Mouse (Mus musculus) heart, postnatal 14 days (tissue): ENCODE data around the gene Cacna1s. TPM values are rescaled to one million over a fixed set of nuclear protein-coding genes. Genes with fewer than 3 reads are reported as not detected.

Experiments used
- DNase-seq, 2 experiments: peaks; one replicate each; pipeline ENCODE4 v3.0.0; 2021 to 2022
- intact Hi-C: fragments of 180-260 bp; cut with DNase I; formaldehyde crosslinking; loops from one replicate; pipeline ENCODE4 v1.15.1; 2025
- total RNA-seq, 2 experiments: library from RNA; stranded (reverse); gene quantifications; 2 replicates each; pipeline ENCODE4 v1.2.3; 2021

Cacna1s gene
- total RNA-seq, 2 experiments from 2014 or later, result 1.6 to 1.7 TPM

GRCm38 (mm10) chr1:136134547-136134946, 82.0 kb downstream of the Cacna1s start:
- intact Hi-C loops, result no loop called here
- no peak for DNase-seq

DNA sequence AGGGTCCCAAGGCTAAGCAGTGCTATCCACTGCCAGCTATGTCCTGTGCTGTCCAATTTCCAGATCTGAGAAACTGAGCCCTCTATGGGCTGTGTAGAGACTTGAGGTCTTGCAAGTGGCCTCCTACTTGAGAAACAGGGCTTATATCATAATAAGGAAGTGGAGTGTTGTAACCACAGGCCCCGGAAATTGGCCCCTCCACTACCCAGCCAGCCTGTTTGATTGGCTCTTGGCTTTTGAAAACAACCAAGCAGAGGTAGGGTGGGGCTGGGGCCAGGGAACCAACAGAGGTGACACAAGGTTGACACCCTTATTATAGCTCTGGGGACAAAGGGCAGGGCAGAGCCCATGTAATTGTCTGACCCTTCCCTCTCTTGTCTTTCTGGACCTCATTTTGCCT, 82.5 kb downstream of the Cacna1s start:
- intact Hi-C loops, result no loop called here

GRCm38 (mm10) chr1:136135777-136136444, 83.4 kb downstream of the Cacna1s start:
- intact Hi-C loops, result no loop called here
- no peak for DNase-seq

More for the DNA sequence above, 82.5 kb downstream of the Cacna1s start:
- DNase-seq, result no peak

- peak in 1 of 2 experiments; percentile 41 for DNase-seq
- intact Hi-C loops, result no loop called here
Observed at GRCm38 (mm10) chr1:136136547-136136946, 84.0 kb downstream of the Cacna1s start.

DNA sequence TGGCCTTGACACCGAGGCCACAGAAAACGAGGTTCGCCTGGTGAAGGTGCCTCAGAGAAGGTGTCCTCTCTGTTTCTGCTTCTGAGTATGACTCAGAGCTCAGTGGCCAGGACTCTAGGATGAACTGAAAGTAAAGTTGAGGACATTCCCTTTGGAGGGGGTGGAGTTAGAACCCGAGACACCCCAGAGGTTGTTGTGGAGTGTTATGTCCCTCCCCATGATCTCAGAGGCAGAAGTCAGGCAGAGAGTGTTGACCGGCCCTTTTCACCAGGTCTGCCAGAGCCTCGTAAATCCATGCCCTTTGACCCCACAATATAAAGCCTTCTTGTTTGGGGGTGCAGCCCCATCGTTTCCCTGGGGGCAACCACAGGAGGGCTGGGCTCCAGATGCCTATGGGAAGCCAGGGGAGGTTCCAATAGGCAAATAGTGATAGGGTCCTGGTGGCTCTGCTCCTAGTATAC, 84.6 kb downstream of the Cacna1s start:
- intact Hi-C loops, result no loop called here
- DNase-seq, result no peak

- intact Hi-C loops, result no loop called here
- DNase-seq, result peak; percentile 47 to 70
Observed at GRCm38 (mm10) chr1:136137575-136137974, 85.0 kb downstream of the Cacna1s start.

- intact Hi-C loops, result no loop called here
- no peak for DNase-seq
Observed at GRCm38 (mm10) chr1:136138191-136138830, 85.8 kb downstream of the Cacna1s start.

DNA sequence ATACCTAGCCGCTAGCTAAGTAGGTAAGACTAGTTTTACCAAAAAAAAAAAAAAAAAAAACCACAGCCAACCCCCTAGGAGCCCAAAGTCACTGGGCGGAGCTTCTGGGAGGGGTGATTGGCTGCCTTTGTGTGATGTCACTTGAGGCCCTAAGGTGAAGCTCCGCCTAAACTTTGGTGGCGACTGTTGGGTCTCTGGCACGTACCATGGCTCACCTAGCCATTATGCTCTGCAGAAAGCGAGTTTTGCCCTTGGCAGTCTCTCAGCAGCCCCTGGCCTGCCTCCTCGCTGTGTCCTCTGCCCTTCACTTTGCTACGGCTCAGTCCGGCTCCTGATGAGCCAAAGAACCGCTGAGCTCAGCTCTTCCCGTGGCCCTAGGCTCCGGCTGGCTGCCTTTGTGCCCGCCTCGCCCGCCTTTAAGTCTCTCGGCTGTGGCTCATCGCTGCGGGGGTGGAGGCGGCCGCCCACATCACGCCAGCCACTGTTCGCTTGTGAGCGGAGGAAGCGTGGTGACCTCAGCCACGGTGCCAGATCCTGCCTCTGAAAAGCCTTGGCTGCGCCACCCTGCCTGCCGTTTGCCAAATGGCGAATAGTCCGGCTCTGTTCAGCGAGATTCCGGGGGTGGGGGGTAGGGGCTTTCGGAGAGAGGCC, 87.6 kb downstream of the Cacna1s start:
- peak; percentile 63 to 66 for DNase-seq
- intact Hi-C loops, result no loop called here

DNA sequence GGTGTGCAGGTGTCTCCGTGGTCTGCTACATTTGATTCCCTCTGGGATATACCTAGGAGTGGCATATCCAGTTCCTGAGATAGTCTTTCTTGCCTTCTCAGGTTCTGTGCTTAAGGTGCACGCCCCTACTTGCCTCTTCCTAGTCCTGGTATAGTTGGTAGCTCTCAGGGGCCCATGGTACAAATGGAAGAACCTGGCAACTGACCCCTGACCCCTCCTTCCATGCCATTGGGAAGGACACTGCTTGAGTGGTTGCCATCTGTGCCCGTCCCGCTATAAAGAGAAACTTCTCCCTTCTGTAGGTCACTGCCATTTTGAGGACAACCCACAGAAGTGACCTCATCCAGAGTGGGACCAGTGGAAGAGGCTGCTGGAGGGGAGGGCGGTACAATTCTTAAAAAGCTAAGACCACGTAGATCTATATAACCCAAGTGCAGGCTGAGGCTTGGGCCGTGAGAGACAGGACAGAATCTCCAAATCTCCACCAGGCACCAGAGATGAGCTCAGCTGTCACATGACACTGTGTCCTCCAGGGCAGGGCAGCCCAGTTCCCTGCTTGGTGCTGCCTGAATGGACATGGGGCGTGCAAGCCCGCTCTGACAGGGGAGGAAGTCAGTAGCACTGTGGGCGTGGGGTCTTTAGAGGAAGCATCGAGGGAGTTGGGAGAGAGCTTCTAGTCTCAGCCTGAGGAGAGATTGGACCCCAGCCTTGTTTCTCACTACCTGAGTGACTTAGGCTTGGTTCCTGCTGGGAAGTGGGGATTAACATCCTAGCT, 88.8 kb downstream of the Cacna1s start:
- intact Hi-C loops, result no loop called here
- no peak for DNase-seq

DNA sequence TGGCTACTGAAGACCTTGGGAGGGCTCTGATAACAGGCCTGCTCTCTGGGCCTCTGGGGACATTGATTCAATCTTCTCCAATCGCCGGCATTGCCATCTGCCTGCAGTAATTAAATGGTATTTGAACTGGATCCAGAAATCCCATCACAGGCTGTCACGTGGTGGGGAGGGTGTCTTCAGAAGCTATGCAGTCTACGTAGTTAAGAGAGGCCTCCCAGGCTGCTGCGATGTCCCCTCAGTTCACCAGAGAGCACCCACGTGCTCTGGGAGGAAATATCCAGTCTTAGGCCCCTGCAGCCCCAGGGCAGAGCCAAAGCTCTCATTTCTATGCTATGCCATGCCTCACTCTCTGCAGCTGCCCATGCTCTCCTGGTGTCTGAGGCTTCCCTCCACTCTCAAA, 89.8 kb downstream of the Cacna1s start:
- intact Hi-C loops, result no loop called here
- no peak for DNase-seq

DNA sequence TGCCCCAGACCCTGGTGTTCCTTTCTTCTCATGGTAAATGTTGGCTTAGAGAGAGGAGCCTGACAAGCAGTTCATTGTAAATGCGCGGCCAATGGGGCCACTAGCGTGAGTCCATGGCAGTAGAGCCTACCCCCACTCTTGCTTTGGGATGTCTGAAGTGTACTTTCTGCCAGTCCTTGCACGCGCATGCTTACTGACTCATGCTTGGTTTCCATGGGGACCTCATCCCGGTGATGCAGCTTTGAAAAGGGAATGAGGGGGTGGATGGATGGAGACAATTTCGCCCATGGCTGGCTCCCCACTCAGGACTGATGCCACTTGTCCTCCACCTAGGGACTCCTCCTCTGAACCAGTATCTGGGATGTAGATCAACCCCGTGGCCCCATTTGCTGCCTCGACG, 91.0 kb downstream of the Cacna1s start:
- intact Hi-C loops, result no loop called here

GRCm38 (mm10) chr1:136149702-136150101, 97.2 kb downstream of the Cacna1s start:
- intact Hi-C loops, result no loop called here
- no peak for DNase-seq

More for the DNA sequence above, 91.0 kb downstream of the Cacna1s start:
- DNase-seq, result no peak

- no peak for DNase-seq
- intact Hi-C loops, result no loop called here
Observed at GRCm38 (mm10) chr1:136151371-136151770, 98.8 kb downstream of the Cacna1s start.

DNA sequence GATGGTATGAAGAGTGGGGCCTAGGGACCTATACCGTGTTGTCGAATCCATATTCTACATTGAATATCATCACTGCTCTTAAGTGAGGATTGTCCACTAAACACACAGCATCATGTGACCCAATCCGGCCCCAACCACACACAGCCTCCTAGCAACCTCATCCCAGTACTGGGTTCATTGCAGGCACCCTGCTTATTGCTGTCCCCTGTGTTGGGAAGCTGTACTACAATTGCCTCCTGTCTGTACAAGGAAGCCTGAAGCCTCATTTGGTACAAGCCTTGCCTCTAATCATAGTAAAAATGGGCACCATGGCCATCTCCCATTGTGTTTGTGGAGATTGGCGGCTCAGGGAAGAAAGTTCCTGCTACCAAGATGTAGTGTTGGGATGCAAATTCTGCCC, 103.8 kb downstream of the Cacna1s start:
- intact Hi-C loops, result no loop called here
- no peak for DNase-seq

- intact Hi-C loops, result no loop called here
- DNase-seq, result no peak
Observed at GRCm38 (mm10) chr1:136156951-136157350, 104.4 kb downstream of the Cacna1s start.

DNA sequence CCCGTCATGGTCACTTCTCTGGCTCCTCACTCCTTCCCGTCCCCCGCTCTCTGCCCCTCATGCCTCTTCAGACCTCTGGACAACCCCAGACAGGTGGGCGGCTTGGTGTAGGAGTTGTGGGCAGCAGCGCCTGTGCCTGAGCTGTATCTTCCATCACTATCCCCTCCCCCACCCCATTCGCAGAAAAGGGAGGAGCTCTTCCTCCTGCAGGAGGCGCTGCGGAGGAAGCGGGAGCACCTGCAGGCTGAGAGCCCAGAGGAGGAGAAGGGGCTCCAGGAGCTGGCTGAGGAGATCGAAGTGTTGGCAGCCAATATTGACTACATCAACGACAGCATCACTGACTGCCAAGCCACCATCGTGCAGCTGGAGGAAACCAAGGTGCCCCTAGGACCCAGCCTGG, 107.3 kb downstream of the Cacna1s start:
- DNase-seq, result no peak
- intact Hi-C loops, result no loop called here

GRCm38 (mm10) chr1:136160297-136160696, 107.7 kb downstream of the Cacna1s start:
- intact Hi-C loops, result no loop called here
- DNase-seq, result no peak

GRCm38 (mm10) chr1:136160930-136161329, 108.4 kb downstream of the Cacna1s start:
- intact Hi-C loops, result no loop called here

DNA sequence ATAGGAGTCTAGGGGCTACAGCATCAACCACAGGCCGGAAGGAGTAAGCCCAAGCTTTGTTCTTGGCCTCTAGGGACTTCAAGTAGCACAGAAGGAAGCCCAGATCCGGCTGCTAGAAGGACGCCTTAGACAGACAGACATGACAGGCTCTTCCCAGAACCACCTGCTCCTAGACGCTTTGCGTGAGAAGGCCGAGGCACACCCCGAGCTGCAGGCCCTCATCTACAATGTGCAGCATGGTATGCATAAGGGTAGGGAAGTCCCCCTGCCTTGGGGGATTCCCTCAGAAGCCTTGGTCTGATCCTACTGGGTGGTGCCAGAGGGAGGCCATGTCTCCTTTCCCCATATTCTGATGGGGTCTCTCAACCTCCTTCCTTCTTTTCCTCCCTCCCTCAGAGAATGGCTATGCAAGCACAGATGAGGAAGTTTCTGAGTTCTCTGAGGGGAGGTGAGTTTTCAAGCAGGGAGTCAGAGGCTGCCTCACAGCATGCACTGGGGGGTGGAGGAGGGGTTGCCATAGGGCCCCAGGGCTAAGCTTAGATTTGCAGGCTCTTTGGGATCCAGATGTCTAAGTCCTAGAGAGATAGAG, 108.9 kb downstream of the Cacna1s start:
- no peak for DNase-seq
- intact Hi-C loops, result no loop called here

More at GRCm38 (mm10) chr1:136160930-136161329, 108.4 kb downstream of the Cacna1s start:
- no peak for DNase-seq

DNA sequence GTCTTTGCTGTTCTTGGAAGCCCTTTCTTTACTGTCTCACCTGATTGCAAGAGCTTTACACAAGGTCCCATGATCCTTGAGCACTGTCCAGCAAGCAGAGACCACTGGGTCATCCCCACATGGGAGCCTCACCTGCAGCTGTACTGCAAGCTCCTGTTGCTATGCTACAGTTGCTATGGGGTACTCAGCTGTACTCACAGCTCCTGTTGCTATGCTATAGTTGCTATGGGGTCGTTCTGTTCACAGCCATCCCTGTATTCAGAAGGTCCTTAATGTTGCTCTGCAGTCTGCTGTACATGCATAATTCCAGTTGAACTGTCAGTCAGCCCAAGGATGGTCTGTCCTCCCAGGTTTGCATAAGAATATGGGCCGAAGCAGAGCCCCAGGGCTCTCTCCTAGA, 112.9 kb downstream of the Cacna1s start:
- intact Hi-C loops, result loop anchor here (5.0 kb wide), 1 partner anchor 48 kb away; no protein-coding TSS in a partner anchor
- no peak for DNase-seq
